Mouse (Mus musculus) urinary bladder, postnatal 4 days (tissue): ENCODE measurements at regions not wholly inside any gene's neighbourhood (a gene's known extent, or its start where the extent isn't known, plus 50 kb on each side); places are given as distances from the start of the nearest gene placed in this dataset.

Experiments
- DNase-seq, 2 experiments: peaks; one replicate each; pipeline ENCODE4 v3.0.0; 2021 to 2022; ENCODE audit warnings: low spot score in 2 of 2

DNA sequence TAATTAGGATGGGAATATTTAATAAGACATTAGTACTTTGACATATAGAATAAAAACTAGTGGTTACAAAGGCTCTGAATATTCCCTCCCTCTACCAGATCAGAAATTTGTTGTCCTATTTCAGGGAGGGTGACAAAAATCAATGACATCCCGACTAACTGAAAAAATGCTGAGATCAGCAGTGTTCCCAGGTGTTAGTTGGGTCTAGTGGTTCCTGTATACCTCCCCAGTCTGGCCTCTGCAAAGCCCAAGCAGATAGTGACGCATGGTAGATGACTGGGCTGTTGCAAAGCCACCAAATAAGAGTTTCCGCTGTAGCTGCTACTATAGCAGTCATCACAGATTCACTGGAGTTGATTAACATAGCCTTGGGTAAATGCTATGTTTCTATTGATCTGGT, 59.9 kb upstream of the Gm4791 start:
- DNase-seq = no peak

- DNase-seq = no peak
Measured at GRCm38 (mm10) chr9:46925641-46926040, 72.9 kb upstream of the Gm4791 start.

- no peak for DNase-seq
Measured at GRCm38 (mm10) chr9:46920081-46920480, 78.5 kb upstream of the Gm4791 start.

DNA sequence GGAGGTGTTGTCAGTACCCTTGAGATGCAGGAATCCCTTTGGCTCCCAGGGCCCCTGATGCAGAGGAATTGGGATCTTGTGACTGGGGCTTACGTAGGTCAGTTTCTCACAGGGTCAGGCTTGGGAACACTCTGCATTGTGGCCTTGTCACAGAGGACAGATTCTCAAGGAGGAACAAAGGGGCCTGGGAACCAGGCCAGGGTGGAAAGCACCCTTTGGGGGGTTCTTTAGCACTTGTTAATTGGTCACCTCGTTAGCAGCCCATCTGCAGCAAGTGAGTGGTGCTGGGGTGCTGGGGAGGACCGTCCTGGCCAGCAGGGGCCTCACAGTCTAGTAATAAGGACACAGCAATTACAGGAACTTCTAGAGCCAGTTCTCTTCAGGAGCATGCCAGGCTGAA, 85.3 kb upstream of the Gm4791 start:
- DNase-seq = no peak

GRCm38 (mm10) chr9:46909412-46910013, 89.0 kb upstream of the Gm4791 start:
- peak in 1 of 2 experiments; percentile 53 for DNase-seq

GRCm38 (mm10) chr9:46905081-46905480, 93.5 kb upstream of the Gm4791 start:
- DNase-seq = no peak

- DNase-seq = no peak
Measured at GRCm38 (mm10) chr9:46903491-46904220, 94.9 kb upstream of the Gm4791 start.

DNA sequence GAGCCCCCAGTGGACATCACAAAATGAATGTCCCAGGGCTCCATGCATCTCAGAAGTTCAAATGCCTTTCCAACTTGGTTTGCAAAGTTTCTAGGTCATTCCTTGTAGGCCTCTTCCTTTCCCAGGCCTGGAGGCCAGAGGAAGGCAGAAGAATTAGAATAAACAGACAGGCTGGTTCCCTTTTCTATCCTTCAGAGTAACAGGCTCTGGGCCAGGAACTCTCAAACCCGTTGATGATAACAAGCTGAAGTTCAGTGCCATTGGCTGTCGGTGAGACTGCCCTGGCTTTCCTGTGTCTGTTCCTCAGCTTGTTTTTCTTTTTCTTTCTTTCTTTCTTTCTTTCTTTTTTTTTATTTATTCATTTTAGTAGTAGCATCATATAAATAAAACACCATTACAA, 99.3 kb upstream of the Gm4791 start:
- no peak for DNase-seq

- DNase-seq = no peak
Measured at GRCm38 (mm10) chr9:46898120-46898519, 100.4 kb upstream of the Gm4791 start.

DNA sequence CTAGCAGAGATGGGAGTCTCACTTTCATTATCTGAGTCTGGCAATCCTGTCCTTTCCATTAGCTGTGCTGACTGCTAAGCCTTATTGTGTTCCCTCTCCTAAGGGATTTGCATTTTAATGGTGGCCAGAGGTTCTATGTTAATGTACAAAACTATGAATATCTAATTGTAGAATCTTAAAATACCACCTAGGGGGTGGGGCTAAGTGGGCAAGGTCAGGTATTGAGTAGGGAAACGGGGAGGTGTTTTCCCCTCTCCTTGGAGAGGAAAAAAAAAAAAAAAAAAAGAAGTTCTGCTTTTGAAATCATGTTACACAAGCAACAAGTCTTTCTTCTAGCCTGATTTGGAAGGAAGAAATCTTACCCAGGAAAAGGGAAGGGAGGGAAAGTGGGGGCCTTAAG, 106.7 kb upstream of the Gm4791 start:
- no peak for DNase-seq

- no peak for DNase-seq
Measured at GRCm38 (mm10) chr9:46889933-46890662, 108.4 kb upstream of the Gm4791 start.

DNA sequence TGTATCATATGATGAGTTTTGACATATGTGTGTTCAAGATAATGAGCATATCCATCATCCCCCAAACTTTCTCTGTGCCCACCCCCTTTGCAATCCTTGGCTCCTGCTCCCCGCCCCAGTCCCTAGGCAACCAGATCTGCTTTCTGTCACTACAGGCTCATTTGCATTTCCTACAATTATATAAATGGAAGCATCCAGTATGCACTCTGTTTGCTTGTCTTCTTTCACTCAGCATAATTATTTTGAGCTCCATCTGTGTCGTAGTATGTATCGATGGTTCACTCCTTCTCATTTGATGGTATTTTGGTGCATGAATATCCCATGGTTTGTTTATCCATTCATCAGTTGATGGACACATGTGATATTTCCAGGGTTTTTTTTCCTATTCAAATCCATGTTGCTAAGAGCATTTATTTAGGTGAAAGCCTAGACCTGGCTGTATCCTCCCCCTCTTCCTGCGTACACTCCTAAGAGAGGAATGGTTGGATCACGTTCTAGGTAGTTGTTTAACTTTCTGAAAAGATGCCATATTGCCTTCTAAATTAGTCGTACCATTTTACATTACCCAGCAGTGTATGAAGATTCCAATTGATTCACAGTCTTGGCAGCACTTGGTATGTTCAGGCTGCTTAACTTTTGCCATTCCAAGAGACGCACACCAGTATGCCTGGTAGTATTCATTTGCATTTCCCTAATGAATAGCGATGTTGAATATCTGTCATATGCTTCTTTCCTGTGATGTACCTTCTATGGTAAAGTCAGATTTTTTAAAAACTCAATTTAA, 127.1 kb upstream of the Gm4791 start:
- DNase-seq = no peak

- no peak for DNase-seq
Measured at GRCm38 (mm10) chr9:46863934-46864333, 134.6 kb upstream of the Gm4791 start.

- DNase-seq = no peak
Measured at GRCm38 (mm10) chr9:46851753-46852152, 146.8 kb upstream of the Gm4791 start.

- DNase-seq = no peak
Measured at GRCm38 (mm10) chr9:46851336-46851735, 147.2 kb upstream of the Gm4791 start.

DNA sequence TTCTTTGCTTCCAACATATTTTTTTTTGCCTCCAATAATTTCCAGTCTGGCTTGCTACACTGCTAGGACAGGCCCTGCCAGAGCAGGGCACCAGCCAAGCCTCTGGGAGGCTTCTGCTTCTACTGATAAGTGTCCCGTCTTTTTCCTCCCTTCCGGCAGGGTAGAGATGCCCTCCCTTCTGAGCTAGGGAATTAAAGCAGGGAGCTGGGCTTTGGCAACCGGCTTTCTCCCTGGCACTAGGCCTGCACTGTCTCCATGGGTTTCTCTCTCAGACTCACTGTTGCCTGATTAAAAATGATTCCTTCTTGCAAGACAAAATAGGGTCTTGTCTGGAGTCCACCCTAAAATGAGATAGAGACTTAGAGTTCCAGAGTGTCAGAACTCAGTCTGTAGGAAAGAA, 153.3 kb upstream of the Gm4791 start:
- no peak for DNase-seq

- DNase-seq = no peak
Measured at GRCm38 (mm10) chr9:46843781-46844180, 154.8 kb upstream of the Gm4791 start.

GRCm38 (mm10) chr9:46841571-46841970, 157.0 kb upstream of the Gm4791 start:
- no peak for DNase-seq

DNA sequence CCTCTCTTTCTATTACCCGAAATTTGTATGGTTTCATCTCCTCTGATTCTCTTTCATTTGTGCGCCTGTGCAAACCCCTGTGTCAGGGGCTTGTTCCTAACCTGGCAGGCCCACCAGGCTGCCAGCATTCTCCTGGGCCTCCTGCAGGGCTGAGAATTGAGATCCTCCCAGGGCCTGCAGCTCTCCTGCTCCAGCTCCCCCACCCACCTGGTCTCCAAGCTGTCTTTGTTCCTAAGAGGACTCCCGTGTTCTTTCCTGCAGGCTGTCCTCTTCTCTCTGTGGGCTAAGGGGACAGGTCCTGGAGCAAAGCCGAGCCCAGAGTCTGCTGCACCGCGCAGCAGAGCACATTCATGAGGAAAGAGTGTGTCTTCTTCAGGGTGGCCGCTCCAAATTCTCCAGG, 163.3 kb upstream of the Gm4791 start:
- DNase-seq = no peak

DNA sequence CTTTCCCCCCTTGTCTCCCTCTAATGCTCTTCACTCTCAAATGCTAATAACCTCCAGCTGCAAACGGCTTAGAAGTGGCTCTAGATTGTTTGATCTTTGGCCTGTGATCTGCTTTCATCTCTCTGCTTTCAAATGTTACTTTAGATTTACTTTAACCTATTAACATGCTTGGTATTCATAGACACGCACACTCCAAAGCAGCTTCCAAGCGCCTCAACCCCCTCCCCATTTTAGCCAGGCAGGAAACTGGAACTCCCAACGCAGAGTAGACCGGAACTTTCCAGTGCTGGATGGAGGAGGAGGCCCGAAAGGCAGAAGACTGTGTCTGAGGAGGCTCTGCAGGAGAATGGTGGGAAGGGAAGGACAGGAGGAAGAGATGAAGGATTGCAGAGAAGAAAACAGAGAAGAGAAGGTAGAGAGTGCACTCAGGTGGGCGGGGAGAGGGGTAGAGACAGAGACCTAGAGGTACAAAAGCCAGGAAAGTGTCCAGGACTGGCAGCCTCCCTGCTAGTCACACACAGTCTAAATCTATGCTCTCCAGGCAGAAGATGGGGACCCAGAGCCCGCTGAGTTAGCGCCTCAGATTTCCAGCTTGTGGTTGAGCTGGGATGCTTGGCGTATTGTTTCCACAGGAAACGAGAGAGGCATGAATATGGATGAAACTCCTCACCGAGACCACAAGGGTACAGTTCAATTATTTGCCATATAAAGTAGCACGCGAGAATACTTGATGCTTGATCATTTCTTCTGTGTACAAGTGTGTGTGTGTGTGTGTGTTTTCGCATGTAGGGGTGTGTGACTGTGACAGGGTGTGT, 167.6 kb upstream of the Gm4791 start:
- no peak for DNase-seq

GRCm38 (mm10) chr9:46830316-46830715, 168.2 kb upstream of the Gm4791 start:
- DNase-seq = no peak
